Mouse (Mus musculus): ENCODE data around the gene 4931423N10Rik.

DNA sequence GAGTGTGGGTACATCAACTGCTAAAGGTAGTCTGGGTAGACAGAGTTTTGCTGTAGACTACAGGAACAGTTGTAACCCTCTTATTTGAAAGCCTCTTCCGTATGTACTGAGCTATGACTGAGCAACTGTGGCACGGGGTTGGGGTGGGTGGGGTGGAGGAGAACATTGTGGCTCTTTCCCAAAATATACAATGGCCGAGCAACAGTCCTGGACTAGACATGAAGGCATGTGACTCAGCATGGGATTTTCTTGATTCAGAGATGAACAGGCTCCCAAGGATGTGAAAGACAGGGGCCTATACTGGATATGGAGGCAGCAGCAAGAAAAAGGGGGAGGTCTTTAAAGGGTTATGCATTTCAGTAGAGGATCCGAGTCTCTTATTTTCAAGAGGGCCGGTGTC is 6.4 kb downstream of the 4931423N10Rik start:
- TF ChIP-seq CTCF (IDR thresholded peaks at IDR 0.05; ENCODE audit: control insufficient read depth, insufficient read depth, insufficient read length) (no peak), USF1 (IDR thresholded peaks at IDR 0.05; ENCODE audit: low read depth) (no peak), MYOD1 (IDR thresholded peaks at IDR 0.05; ENCODE audit: control insufficient read depth, insufficient read length, low read depth) (no peak)
